Mouse (Mus musculus): Measurements from ENCODE around the gene Lgi1. TPM values are rescaled to one million over a fixed set of nuclear protein-coding genes. Genes with fewer than 3 reads are reported as not detected.

The Lgi1 gene
- polyA plus RNA-seq, 1 experiment from 2014 or later: 0.08 TPM

- Histone ChIP-seq H3K36me3 (ENCODE audit: control insufficient read depth, insufficient read depth) (no peaks in the 10 kb centered on the region), H3K27ac (ENCODE audit: low read length) (no peak overlapping the region), H3K4me2 (ENCODE audit: low read depth, low read length) (no peak overlapping the region), H3K9ac (ENCODE audit: low read depth, low read length) (no peak overlapping the region), H3K9me3 (replicated peaks; ENCODE audit: control insufficient read depth, low read length) (no peaks in the 10 kb centered on the region), H3K4me3 (ENCODE audit: low read depth, low read length) (no peak overlapping the region), H3K27me3 (ENCODE audit: control insufficient read depth, insufficient read depth, low read depth, low read length) (no peaks in the 10 kb centered on the region), H3K4me1 (ENCODE audit: control insufficient read depth, low read depth, low read length) (no peaks in the 10 kb centered on the region)
- no peak for ATAC-seq (ENCODE audit: low read depth)
- WGBS (ENCODE audit: insufficient replicate concordance): 66% methylated on average over 15 of the region's 15 CpGs
Observed at GRCm38 (mm10) chr19:38274747-38275421, 10.5 kb downstream of the Lgi1 start.

GRCm38 (mm10) chr19:38276226-38276625 lies 11.9 kb downstream of the Lgi1 start:
- Histone ChIP-seq H3K4me1 (ENCODE audit: control insufficient read depth, low read depth, low read length) (no peaks in the 10 kb centered on the region), H3K4me3 (ENCODE audit: low read depth, low read length) (no peak overlapping the region), H3K9me3 (replicated peaks; ENCODE audit: control insufficient read depth, low read length) (no peaks in the 10 kb centered on the region), H3K27me3 (ENCODE audit: control insufficient read depth, insufficient read depth, low read depth, low read length) (no peaks in the 10 kb centered on the region), H3K4me2 (ENCODE audit: low read depth, low read length) (no peak overlapping the region), H3K36me3 (ENCODE audit: control insufficient read depth, insufficient read depth) (no peaks in the 10 kb centered on the region), H3K9ac (ENCODE audit: low read depth, low read length) (no peak overlapping the region), H3K27ac (ENCODE audit: low read length) (no peak overlapping the region)
- 56% methylated on average over 4 of the region's 4 CpGs for WGBS (ENCODE audit: insufficient replicate concordance)
- no peak for ATAC-seq (ENCODE audit: low read depth)

GRCm38 (mm10) chr19:38280242-38280641 lies 15.9 kb downstream of the Lgi1 start:
- Histone ChIP-seq H3K27ac (ENCODE audit: low read length) (no peak overlapping the region), H3K27me3 (ENCODE audit: control insufficient read depth, insufficient read depth, low read depth, low read length) (no peaks in the 10 kb centered on the region), H3K4me2 (ENCODE audit: low read depth, low read length) (no peak overlapping the region), H3K9me3 (replicated peaks; ENCODE audit: control insufficient read depth, low read length) (no peaks in the 10 kb centered on the region), H3K4me1 (ENCODE audit: control insufficient read depth, low read depth, low read length) (no peaks in the 10 kb centered on the region), H3K9ac (ENCODE audit: low read depth, low read length) (no peak overlapping the region), H3K36me3 (ENCODE audit: control insufficient read depth, insufficient read depth) (no peaks in the 10 kb centered on the region), H3K4me3 (ENCODE audit: low read depth, low read length) (no peak overlapping the region)
- no peak for ATAC-seq (ENCODE audit: low read depth)
- WGBS (ENCODE audit: insufficient replicate concordance): 74% methylated on average over 10 of the region's 10 CpGs

- Histone ChIP-seq H3K4me2 (ENCODE audit: low read depth, low read length) (no peak overlapping the region), H3K36me3 (ENCODE audit: control insufficient read depth, insufficient read depth) (no peaks in the 10 kb centered on the region), H3K9me3 (replicated peaks; ENCODE audit: control insufficient read depth, low read length) (no peaks in the 10 kb centered on the region), H3K9ac (ENCODE audit: low read depth, low read length) (no peak overlapping the region), H3K4me1 (ENCODE audit: control insufficient read depth, low read depth, low read length) (no peaks in the 10 kb centered on the region), H3K4me3 (ENCODE audit: low read depth, low read length) (no peak overlapping the region), H3K27me3 (ENCODE audit: control insufficient read depth, insufficient read depth, low read depth, low read length) (no peaks in the 10 kb centered on the region), H3K27ac (ENCODE audit: low read length) (no peak overlapping the region)
- 66% methylated on average over 2 of the region's 2 CpGs for WGBS (ENCODE audit: insufficient replicate concordance)
- ATAC-seq (ENCODE audit: low read depth): no peak
Observed at GRCm38 (mm10) chr19:38282407-38282806, 18.1 kb downstream of the Lgi1 start.

- ATAC-seq (ENCODE audit: low read depth): no peak
- Histone ChIP-seq H3K4me3 (ENCODE audit: low read depth, low read length) (no peak overlapping the region), H3K4me1 (ENCODE audit: control insufficient read depth, low read depth, low read length) (no peaks in the 10 kb centered on the region), H3K4me2 (ENCODE audit: low read depth, low read length) (no peak overlapping the region), H3K27me3 (ENCODE audit: control insufficient read depth, insufficient read depth, low read depth, low read length) (no peaks in the 10 kb centered on the region), H3K36me3 (ENCODE audit: control insufficient read depth, insufficient read depth) (no peaks in the 10 kb centered on the region), H3K27ac (ENCODE audit: low read length) (no peak overlapping the region), H3K9ac (ENCODE audit: low read depth, low read length) (no peak overlapping the region), H3K9me3 (replicated peaks; ENCODE audit: control insufficient read depth, low read length) (no peaks in the 10 kb centered on the region)
- 68% methylated on average over 6 of the region's 6 CpGs for WGBS (ENCODE audit: insufficient replicate concordance)
Observed at GRCm38 (mm10) chr19:38288556-38288955, 24.2 kb downstream of the Lgi1 start.

- ATAC-seq (ENCODE audit: low read depth): no peak
- Histone ChIP-seq H3K4me2 (ENCODE audit: low read depth, low read length) (no peak overlapping the region), H3K27ac (ENCODE audit: low read length) (no peak overlapping the region), H3K9ac (ENCODE audit: low read depth, low read length) (no peak overlapping the region), H3K9me3 (replicated peaks; ENCODE audit: control insufficient read depth, low read length) (no peaks in the 10 kb centered on the region), H3K4me3 (ENCODE audit: low read depth, low read length) (no peak overlapping the region), H3K4me1 (ENCODE audit: control insufficient read depth, low read depth, low read length) (no peaks in the 10 kb centered on the region), H3K36me3 (ENCODE audit: control insufficient read depth, insufficient read depth) (no peaks in the 10 kb centered on the region), H3K27me3 (ENCODE audit: control insufficient read depth, insufficient read depth, low read depth, low read length) (no peaks in the 10 kb centered on the region)
- WGBS (ENCODE audit: insufficient replicate concordance): 62% methylated on average over 6 of the region's 6 CpGs
Observed at GRCm38 (mm10) chr19:38291432-38291831, 27.1 kb downstream of the Lgi1 start.

- WGBS (ENCODE audit: insufficient replicate concordance): 15% methylated on average over 3 of the region's 3 CpGs
- ATAC-seq (ENCODE audit: low read depth): no peak
- Histone ChIP-seq H3K9ac (ENCODE audit: low read depth, low read length) (no peak overlapping the region), H3K4me3 (ENCODE audit: low read depth, low read length) (no peak overlapping the region), H3K36me3 (ENCODE audit: control insufficient read depth, insufficient read depth) (no peaks in the 10 kb centered on the region), H3K27ac (ENCODE audit: low read length) (no peak overlapping the region), H3K4me1 (ENCODE audit: control insufficient read depth, low read depth, low read length) (no peaks in the 10 kb centered on the region), H3K9me3 (replicated peaks; ENCODE audit: control insufficient read depth, low read length) (no peaks in the 10 kb centered on the region), H3K4me2 (ENCODE audit: low read depth, low read length) (no peak overlapping the region), H3K27me3 (ENCODE audit: control insufficient read depth, insufficient read depth, low read depth, low read length) (no peaks in the 10 kb centered on the region)
Observed at GRCm38 (mm10) chr19:38298018-38298626, 33.8 kb downstream of the Lgi1 start.

- no peak overlapping the region for H3K9ac ChIP-seq (ENCODE audit: low read depth, low read length)
- ATAC-seq (ENCODE audit: low read depth): no peak
- WGBS (ENCODE audit: insufficient replicate concordance): 64% methylated on average over 8 of the region's 8 CpGs
- H3K4me3 ChIP-seq (ENCODE audit: low read depth, low read length): no peak overlapping the region
- no peak overlapping the region for H3K27ac ChIP-seq (ENCODE audit: low read length)
- no peaks in the 10 kb centered on the region for H3K36me3 ChIP-seq (ENCODE audit: control insufficient read depth, insufficient read depth)
- no peaks in the 10 kb centered on the region for H3K27me3 ChIP-seq (ENCODE audit: control insufficient read depth, insufficient read depth, low read depth, low read length)
- no peak overlapping the region for H3K4me2 ChIP-seq (ENCODE audit: low read depth, low read length)
- no peaks in the 10 kb centered on the region for H3K4me1 ChIP-seq (ENCODE audit: control insufficient read depth, low read depth, low read length)
- H3K9me3 ChIP-seq (replicated peaks; ENCODE audit: control insufficient read depth, low read length): no peaks in the 10 kb centered on the region
Observed at GRCm38 (mm10) chr19:38308116-38308515, 43.8 kb downstream of the Lgi1 start.

- 70% methylated on average over 7 of the region's 7 CpGs for WGBS (ENCODE audit: insufficient replicate concordance)
- Histone ChIP-seq H3K27me3 (ENCODE audit: control insufficient read depth, insufficient read depth, low read depth, low read length) (no peaks in the 10 kb centered on the region), H3K4me3 (ENCODE audit: low read depth, low read length) (no peak overlapping the region), H3K9ac (ENCODE audit: low read depth, low read length) (no peak overlapping the region), H3K36me3 (ENCODE audit: control insufficient read depth, insufficient read depth) (no peaks in the 10 kb centered on the region), H3K9me3 (replicated peaks; ENCODE audit: control insufficient read depth, low read length) (no peaks in the 10 kb centered on the region), H3K27ac (ENCODE audit: low read length) (no peak overlapping the region), H3K4me1 (ENCODE audit: control insufficient read depth, low read depth, low read length) (no peaks in the 10 kb centered on the region), H3K4me2 (ENCODE audit: low read depth, low read length) (no peak overlapping the region)
- no peak for ATAC-seq (ENCODE audit: low read depth)
Observed at GRCm38 (mm10) chr19:38315099-38315498, 50.8 kb downstream of the Lgi1 start.
